Mouse (Mus musculus): Measurements from ENCODE around the gene Eef1akmt3.

Eef1akmt3 gene

GRCm38 (mm10) chr10:127050119-127050474 lies 8.8 kb upstream of the Eef1akmt3 start:
- DNase-seq (ENCODE audit: low spot score in 2 of 2) = no peak

GRCm38 (mm10) chr10:127049395-127050118 lies 8.2 kb upstream of the Eef1akmt3 start:
- no peak for DNase-seq (ENCODE audit: low spot score in 2 of 2)

- no peak for DNase-seq (ENCODE audit: low spot score in 2 of 2)
Measured at GRCm38 (mm10) chr10:127048608-127049394, 7.5 kb upstream of the Eef1akmt3 start.

GRCm38 (mm10) chr10:127047954-127048353 lies 6.6 kb upstream of the Eef1akmt3 start, which contains the start of gene Cyp27b1:
Gene Cyp27b1, plus strand, starts transcription at chr10:127048250.
- DNase-seq (ENCODE audit: low spot score in 2 of 2) = no peak

GRCm38 (mm10) chr10:127043187-127043586 lies 1.9 kb upstream of the Eef1akmt3 start:
- DNase-seq (ENCODE audit: low spot score in 2 of 2) = no peak

GRCm38 (mm10) chr10:127042468-127043115 lies 1.3 kb upstream of the Eef1akmt3 start:
- no peak for DNase-seq (ENCODE audit: low spot score in 2 of 2)

- DNase-seq (ENCODE audit: low spot score in 2 of 2) = peak; percentile 68 to 82
Measured at GRCm38 (mm10) chr10:127041774-127042338, 543 bp upstream of the Eef1akmt3 start.

GRCm38 (mm10) chr10:127040569-127041214 lies 621 bp downstream of the Eef1akmt3 start:
- no peak for DNase-seq (ENCODE audit: low spot score in 2 of 2)

GRCm38 (mm10) chr10:127037641-127038040 lies 3.7 kb downstream of the Eef1akmt3 start:
- no peak for DNase-seq (ENCODE audit: low spot score in 2 of 2)

- no peak for DNase-seq (ENCODE audit: low spot score in 2 of 2)
Measured at GRCm38 (mm10) chr10:127036273-127036672, 5.0 kb downstream of the Eef1akmt3 start.

- DNase-seq (ENCODE audit: low spot score in 2 of 2) = no peak
Measured at GRCm38 (mm10) chr10:127033301-127033741, 8.0 kb downstream of the Eef1akmt3 start.

GRCm38 (mm10) chr10:127030336-127031296 lies 10.7 kb downstream of the Eef1akmt3 start, which contains the start of gene Tsfm:
Gene Tsfm, minus strand, starts transcription at chr10:127030840.
- peak; percentile 84 to 87 for DNase-seq (ENCODE audit: low spot score in 2 of 2)

- DNase-seq (ENCODE audit: low spot score in 2 of 2) = no peak
Measured at GRCm38 (mm10) chr10:127018422-127018821, 22.9 kb downstream of the Eef1akmt3 start.

GRCm38 (mm10) chr10:127017071-127017470 lies 24.2 kb downstream of the Eef1akmt3 start:
- DNase-seq (ENCODE audit: low spot score in 2 of 2) = no peak

- DNase-seq (ENCODE audit: low spot score in 2 of 2) = no peak
Measured at GRCm38 (mm10) chr10:127016488-127016887, 24.8 kb downstream of the Eef1akmt3 start.

- DNase-seq (ENCODE audit: low spot score in 2 of 2) = no peak
Measured at GRCm38 (mm10) chr10:127003806-127004205, 37.5 kb downstream of the Eef1akmt3 start.

GRCm38 (mm10) chr10:127003334-127003733 lies 38.0 kb downstream of the Eef1akmt3 start:
- DNase-seq (ENCODE audit: low spot score in 2 of 2) = no peak

GRCm38 (mm10) chr10:127002765-127003164 lies 38.5 kb downstream of the Eef1akmt3 start:
- DNase-seq (ENCODE audit: low spot score in 2 of 2) = peak; percentile 15 to 54

GRCm38 (mm10) chr10:127002056-127002455 lies 39.3 kb downstream of the Eef1akmt3 start:
- no peak for DNase-seq (ENCODE audit: low spot score in 2 of 2)

- no peak for DNase-seq (ENCODE audit: low spot score in 2 of 2)
Measured at GRCm38 (mm10) chr10:127001297-127001696, 40.0 kb downstream of the Eef1akmt3 start.

Measured in natural killer cell, adult 2 months (primary cell).